Comparison of ENCODE assay signal across 8 mouse cellular contexts in the genomic region with DNA sequence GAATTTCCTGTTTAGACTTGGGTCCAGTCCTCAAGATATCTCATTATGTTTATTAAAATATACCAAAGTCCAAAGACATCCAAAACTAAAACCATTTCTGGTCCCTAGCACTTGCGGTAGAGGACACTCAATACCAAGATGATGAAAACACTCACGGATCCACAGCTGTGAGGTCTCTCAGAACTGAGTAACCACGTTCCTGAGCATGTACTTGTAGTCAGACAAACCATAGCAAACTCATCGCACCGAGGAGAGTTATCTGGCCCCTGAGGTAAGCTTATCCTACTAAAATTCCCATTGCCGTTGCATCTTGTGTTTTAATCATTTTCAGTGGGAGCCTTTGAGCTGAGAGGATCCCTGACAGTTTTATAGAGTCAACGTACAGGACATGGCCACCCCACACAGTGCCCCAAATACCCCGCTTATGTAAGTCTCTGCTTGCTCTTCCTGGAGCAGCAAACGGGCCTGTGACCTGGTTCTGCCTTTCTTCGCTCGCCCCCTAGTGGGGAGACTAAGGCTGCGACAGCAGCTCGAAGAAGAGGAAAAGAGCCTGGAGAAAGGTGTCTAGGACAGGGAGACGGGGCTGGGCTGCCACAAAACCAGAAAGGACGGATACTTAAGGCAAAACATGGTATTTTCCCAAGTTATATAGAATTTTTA.
DNase-seq lines count a peak whose midpoint lies in the region; ATAC-seq and TF ChIP-seq lines count a peak whose summit lies in the region.

No protein-coding gene starts in this region.

- peak; percentile 79 for ATAC-seq in granulocyte monocyte progenitor cell, adult 5-6 weeks (replicated peaks; ENCODE audit: poor library complexity, severe bottlenecking)
- ATAC-seq in kidney, embryonic 14.5 days (ENCODE audit: low FRiP score, low TSS enrichment) = peak; percentile 63; the same call in 1 of the 2 replicates
- peak; percentile 79 for ATAC-seq in limb, embryonic 14.5 days (ENCODE audit: low FRiP score, low read depth)

- H3K4me1 ChIP-seq in kidney, embryonic 14.5 days (ENCODE audit: control insufficient read depth, insufficient read depth, low read length) = no peaks in the 10 kb centered on the region
- H3K4me1 ChIP-seq in limb, embryonic 14.5 days (ENCODE audit: control insufficient read depth, insufficient read depth, low read length) = peaks cover 20% of the 10 kb centered on the region

- 24% methylated on average over 15 of the region's 15 CpGs for WGBS in kidney, embryonic 14.5 days
- 22% methylated on average over 15 of the region's 15 CpGs for WGBS in limb, embryonic 14.5 days

- H3K4me2 ChIP-seq in kidney, embryonic 14.5 days (replicated peaks; ENCODE audit: low read depth, low read length) = no peak overlapping the region
- no peak overlapping the region for H3K4me2 ChIP-seq in limb, embryonic 14.5 days (replicated peaks; ENCODE audit: low read depth, low read length, severe bottlenecking)

- DNase-seq in 3134 (ENCODE audit: extremely low read depth, insufficient read length, low spot score) = peak; percentile 31
- peak; percentile 80 for DNase-seq in adrenal gland, adult 18-20 months (ENCODE audit: low spot score in 2 of 2)
- DNase-seq in embryo, embryonic 11 days = peak; percentile 91
- peak; percentile 82 for DNase-seq in limb, embryonic 14.5 days (ENCODE audit: low spot score)
- DNase-seq in neural tube, embryonic 10.5 days (ENCODE audit: extremely low spot score, low spot score) = peak; percentile 83
- peak; percentile 77 for DNase-seq in telencephalon, adult 2 months (ENCODE audit: low read depth, low spot score)

- H3K36me3 ChIP-seq in kidney, embryonic 14.5 days (ENCODE audit: control insufficient read depth, insufficient read depth, low read length) = no peaks in the 10 kb centered on the region
- no peaks in the 10 kb centered on the region for H3K36me3 ChIP-seq in limb, embryonic 14.5 days (ENCODE audit: control insufficient read depth, insufficient read depth, low read length)

- no peaks in the 10 kb centered on the region for H3K9me3 ChIP-seq in kidney, embryonic 14.5 days (ENCODE audit: control insufficient read depth, low read length)
- no peaks in the 10 kb centered on the region for H3K9me3 ChIP-seq in limb, embryonic 14.5 days (ENCODE audit: control insufficient read depth, low read length)

- H3K27ac ChIP-seq in kidney, embryonic 14.5 days (ENCODE audit: low read depth, low read length) = no peak overlapping the region
- no peak overlapping the region for H3K27ac ChIP-seq in limb, embryonic 14.5 days (replicated peaks; ENCODE audit: low read depth, low read length)

- no peak for TF ChIP-seq POLR2A in limb, embryonic 14.5 days (IDR thresholded peaks at IDR 0.05; ENCODE audit: borderline replicate concordance, extremely low read depth, insufficient read depth, insufficient read length)

- H3K4me3 ChIP-seq in kidney, embryonic 14.5 days (ENCODE audit: low read length) = no peak overlapping the region
- H3K4me3 ChIP-seq in limb, embryonic 14.5 days (replicated peaks; ENCODE audit: low read length) = no peak overlapping the region

- no peak overlapping the region for H3K9ac ChIP-seq in kidney, embryonic 14.5 days (ENCODE audit: low read depth, low read length)
- no peak overlapping the region for H3K9ac ChIP-seq in limb, embryonic 14.5 days (ENCODE audit: low read depth, low read length, severe bottlenecking)

- no peaks in the 10 kb centered on the region for H3K27me3 ChIP-seq in kidney, embryonic 14.5 days (ENCODE audit: control insufficient read depth, insufficient read depth, low read length)
- H3K27me3 ChIP-seq in limb, embryonic 14.5 days (ENCODE audit: control insufficient read depth, insufficient read depth, low read length) = no peaks in the 10 kb centered on the region

Comparison
In these comparisons a context has a peak if more than half of its experiments do, and no peak if none do; other contexts are left out.
1. DNase-seq: peak in every context shown above with its lines; median percentile 91 in embryo, embryonic 11 days; 83 in neural tube, embryonic 10.5 days; 82 in limb, embryonic 14.5 days; 80 in adrenal gland, adult 18-20 months; 77 in telencephalon, adult 2 months; 31 in 3134.